Mouse (Mus musculus) adrenal gland, adult 8-10 months (tissue): Measurements from ENCODE around the gene Cep131. TPM values are rescaled to one million over a fixed set of nuclear protein-coding genes. Genes with fewer than 3 reads are reported as not detected.
A peak's percentile ranks its signal among the peaks of the same experiment; 100 is the strongest.

Experiments used
- DNase-seq: peaks from one replicate; pipeline ENCODE4 v3.0.0; 2022
- total RNA-seq, 4 experiments: library from RNA; stranded (reverse); gene quantifications; 2 replicates each; pipeline ENCODE4 v1.2.4; 2022

The Cep131 gene
- 100 to 1,000 TPM in 2 of 4 experiments, 10 to 100 TPM in 2; 42.9 to 315 (median 94.5) TPM for total RNA-seq

GRCm38 (mm10) chr11:120086702-120087152 is at the start of gene Cep131:
TSS of gene Cep131 (minus strand) at chr11:120086827.
- peak; percentile 98 for DNase-seq

- no peak for DNase-seq
These were observed 49.6 kb upstream of the Cep131 start for GRCm38 (mm10) chr11:120136195-120136594.

- DNase-seq, result no peak
These were observed 48.4 kb upstream of the Cep131 start for GRCm38 (mm10) chr11:120134847-120135530.

GRCm38 (mm10) chr11:120134148-120134547 is 47.5 kb upstream of the Cep131 start:
- no peak for DNase-seq

GRCm38 (mm10) chr11:120129281-120129680 is 42.7 kb upstream of the Cep131 start:
- DNase-seq, result no peak

- DNase-seq, result no peak
These were observed 40.2 kb upstream of the Cep131 start for GRCm38 (mm10) chr11:120126845-120127244.

- peak; percentile 50 for DNase-seq
These were observed 35.5 kb upstream of the Cep131 start for GRCm38 (mm10) chr11:120122126-120122525.

GRCm38 (mm10) chr11:120120642-120121420 is 34.2 kb upstream of the Cep131 start:
- DNase-seq, result peak; percentile 68

GRCm38 (mm10) chr11:120119936-120120541 is 33.4 kb upstream of the Cep131 start:
- no peak for DNase-seq

GRCm38 (mm10) chr11:120119108-120119507 is 32.5 kb upstream of the Cep131 start:
- no peak for DNase-seq

- DNase-seq, result no peak
These were observed 31.0 kb upstream of the Cep131 start for GRCm38 (mm10) chr11:120117626-120118025.

- no peak for DNase-seq
These were observed 28.0 kb upstream of the Cep131 start for GRCm38 (mm10) chr11:120114488-120115215.

- DNase-seq, result no peak
These were observed 25.5 kb upstream of the Cep131 start for GRCm38 (mm10) chr11:120112136-120112535.

GRCm38 (mm10) chr11:120111033-120111432 is 24.4 kb upstream of the Cep131 start:
- DNase-seq, result no peak

- no peak for DNase-seq
These were observed 23.9 kb upstream of the Cep131 start for GRCm38 (mm10) chr11:120110554-120110953.

- DNase-seq, result no peak
These were observed 23.1 kb upstream of the Cep131 start for GRCm38 (mm10) chr11:120109558-120110210.

GRCm38 (mm10) chr11:120107796-120108195 is 21.2 kb upstream of the Cep131 start:
- DNase-seq, result no peak

GRCm38 (mm10) chr11:120107026-120107425 is 20.4 kb upstream of the Cep131 start:
- DNase-seq, result no peak

GRCm38 (mm10) chr11:120103431-120103997 is 16.9 kb upstream of the Cep131 start:
- DNase-seq, result peak; percentile 63

- no peak for DNase-seq
These were observed 14.4 kb upstream of the Cep131 start for GRCm38 (mm10) chr11:120101036-120101435.
